ENCODE assay signal across 22 mouse cellular contexts in the genomic region with DNA sequence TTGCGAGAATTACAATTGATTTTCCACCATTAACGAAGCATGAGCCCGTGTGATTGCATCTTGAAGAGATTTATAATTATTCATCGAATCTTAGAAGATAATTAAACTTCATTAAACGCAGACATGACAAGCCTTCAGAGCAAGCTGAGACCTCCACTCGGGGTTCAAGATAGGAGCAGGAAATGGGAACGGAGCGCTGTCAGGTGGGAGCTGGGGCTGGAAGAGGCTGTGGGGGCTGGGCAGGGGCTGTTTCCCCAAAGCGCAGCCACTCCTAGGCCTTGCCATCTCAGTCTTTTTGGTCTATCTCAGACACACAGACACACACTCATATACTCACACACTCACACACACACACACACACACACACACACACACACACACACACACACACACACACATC. TPM values are rescaled to one million over a fixed set of nuclear protein-coding genes. Genes with fewer than 3 reads are reported as not detected.
A peak's percentile ranks its signal among the peaks of the same experiment; 100 is the strongest.
DNase-seq lines count a peak whose midpoint lies in the region; ATAC-seq and TF ChIP-seq lines count a peak whose summit lies in the region.
"Had no signal": no experiment of that assay in that cellular context is flagged by ENCODE, and none has a peak within 500 bp of the region (broad histone marks: within the 10 kb centered on the region; RNA-seq: fewer than 3 reads in every experiment).

No protein-coding gene starts in this region.

- no peak for TF ChIP-seq CTCF in forebrain, postnatal 0 days (IDR thresholded peaks at IDR 0.05; ENCODE audit: low read depth)

- H3K4me3 ChIP-seq in forebrain, embryonic 12.5 days (replicated peaks): no peak overlapping the region
- H3K4me3 ChIP-seq in forebrain, embryonic 14.5 days (ENCODE audit: low read depth, low read length): no peak overlapping the region
- H3K4me3 ChIP-seq in forebrain, postnatal 0 days (ENCODE audit: low read depth, low read length): no peak overlapping the region
- H3K4me3 ChIP-seq in forebrain, embryonic 15.5 days: no peak overlapping the region
- no peak overlapping the region for H3K4me3 ChIP-seq in hindbrain, embryonic 14.5 days (replicated peaks; ENCODE audit: low read length)
- H3K4me3 ChIP-seq in hindbrain, embryonic 11.5 days (ENCODE audit: low read depth, low read length): no peak overlapping the region
- H3K4me3 ChIP-seq in midbrain, embryonic 13.5 days (replicated peaks): no peak overlapping the region
- H3K4me3 ChIP-seq in midbrain, embryonic 11.5 days (ENCODE audit: low read depth, low read length): no peak overlapping the region
- H3K4me3 ChIP-seq: heart, embryonic 12.5 days; heart, embryonic 15.5 days had no signal

- 67% methylated on average over 9 of the region's 9 CpGs for WGBS in forebrain, embryonic 12.5 days
- WGBS in forebrain, embryonic 14.5 days: 44% methylated on average over 9 of the region's 9 CpGs
- WGBS in forebrain, postnatal 0 days: 44% methylated on average over 9 of the region's 9 CpGs
- WGBS in forebrain, embryonic 15.5 days: 54% methylated on average over 9 of the region's 9 CpGs
- WGBS in hindbrain, embryonic 14.5 days: 55% methylated on average over 9 of the region's 9 CpGs
- 85% methylated on average over 9 of the region's 9 CpGs for WGBS in hindbrain, embryonic 11.5 days
- WGBS in midbrain, embryonic 13.5 days: 79% methylated on average over 9 of the region's 9 CpGs
- 83% methylated on average over 9 of the region's 9 CpGs for WGBS in midbrain, embryonic 11.5 days

- H3K9ac ChIP-seq in forebrain, embryonic 12.5 days: no peak overlapping the region
- H3K9ac ChIP-seq in forebrain, embryonic 14.5 days (ENCODE audit: low read length): no peak overlapping the region
- no peak overlapping the region for H3K9ac ChIP-seq in forebrain, postnatal 0 days
- H3K9ac ChIP-seq in forebrain, embryonic 15.5 days (replicated peaks): no peak overlapping the region
- H3K9ac ChIP-seq in hindbrain, embryonic 14.5 days: no peak overlapping the region
- H3K9ac ChIP-seq in hindbrain, embryonic 11.5 days (ENCODE audit: low read depth, low read length): no peak overlapping the region
- H3K9ac ChIP-seq in midbrain, embryonic 13.5 days (replicated peaks): no peak overlapping the region
- no peak overlapping the region for H3K9ac ChIP-seq in midbrain, embryonic 11.5 days (ENCODE audit: low read length)
- H3K9ac ChIP-seq: heart, embryonic 12.5 days; heart, embryonic 15.5 days had no signal

- H3K9me3 ChIP-seq in forebrain, embryonic 12.5 days: no peaks in the 10 kb centered on the region
- no peaks in the 10 kb centered on the region for H3K9me3 ChIP-seq in forebrain, embryonic 14.5 days (replicated peaks; ENCODE audit: control insufficient read depth, low read length)
- no peaks in the 10 kb centered on the region for H3K9me3 ChIP-seq in forebrain, postnatal 0 days (ENCODE audit: low read length)
- H3K9me3 ChIP-seq in forebrain, embryonic 15.5 days: no peaks in the 10 kb centered on the region
- H3K9me3 ChIP-seq in hindbrain, embryonic 14.5 days (ENCODE audit: control insufficient read depth, low read length): no peaks in the 10 kb centered on the region
- no peaks in the 10 kb centered on the region for H3K9me3 ChIP-seq in hindbrain, embryonic 11.5 days (ENCODE audit: control insufficient read depth, low read length)
- no peaks in the 10 kb centered on the region for H3K9me3 ChIP-seq in midbrain, embryonic 13.5 days
- no peaks in the 10 kb centered on the region for H3K9me3 ChIP-seq in midbrain, embryonic 11.5 days (ENCODE audit: control insufficient read depth, low read length)
- H3K9me3 ChIP-seq: heart, embryonic 12.5 days; heart, embryonic 15.5 days had no signal

- peaks cover 8% of the 10 kb centered on the region for H3K4me1 ChIP-seq in forebrain, embryonic 12.5 days
- no peaks in the 10 kb centered on the region for H3K4me1 ChIP-seq in forebrain, embryonic 14.5 days (ENCODE audit: control insufficient read depth, insufficient read depth, low read length)
- H3K4me1 ChIP-seq in forebrain, postnatal 0 days (ENCODE audit: insufficient read depth): no peaks in the 10 kb centered on the region
- peaks cover 16% of the 10 kb centered on the region for H3K4me1 ChIP-seq in forebrain, embryonic 15.5 days
- no peaks in the 10 kb centered on the region for H3K4me1 ChIP-seq in hindbrain, embryonic 14.5 days (replicated peaks; ENCODE audit: control insufficient read depth, insufficient read depth, low read length)
- peaks cover 2% of the 10 kb centered on the region; the same call in 1 of the 2 replicates for H3K4me1 ChIP-seq in hindbrain, embryonic 11.5 days (replicated peaks; ENCODE audit: control insufficient read depth, insufficient read depth, low read length)
- H3K4me1 ChIP-seq in midbrain, embryonic 13.5 days (replicated peaks): peaks cover 17% of the 10 kb centered on the region
- H3K4me1 ChIP-seq in midbrain, embryonic 11.5 days (ENCODE audit: control insufficient read depth, insufficient read depth, low read length): no peaks in the 10 kb centered on the region
- H3K4me1 ChIP-seq: heart, embryonic 12.5 days; heart, embryonic 15.5 days had no signal

- no peaks in the 10 kb centered on the region for H3K36me3 ChIP-seq in forebrain, embryonic 12.5 days (replicated peaks)
- no peaks in the 10 kb centered on the region for H3K36me3 ChIP-seq in forebrain, embryonic 14.5 days (ENCODE audit: control insufficient read depth, insufficient read depth, low read length)
- no peaks in the 10 kb centered on the region for H3K36me3 ChIP-seq in forebrain, postnatal 0 days (ENCODE audit: insufficient read depth)
- H3K36me3 ChIP-seq in forebrain, embryonic 15.5 days: no peaks in the 10 kb centered on the region
- H3K36me3 ChIP-seq in hindbrain, embryonic 14.5 days (replicated peaks; ENCODE audit: control insufficient read depth, insufficient read depth): no peaks in the 10 kb centered on the region
- H3K36me3 ChIP-seq in hindbrain, embryonic 11.5 days (ENCODE audit: control insufficient read depth, insufficient read depth, low read length): no peaks in the 10 kb centered on the region
- no peaks in the 10 kb centered on the region for H3K36me3 ChIP-seq in midbrain, embryonic 13.5 days
- H3K36me3 ChIP-seq in midbrain, embryonic 11.5 days (ENCODE audit: control insufficient read depth, insufficient read depth, low read length): no peaks in the 10 kb centered on the region
- H3K36me3 ChIP-seq: heart, embryonic 12.5 days; heart, embryonic 15.5 days had no signal

- no peaks in the 10 kb centered on the region for H3K27me3 ChIP-seq in forebrain, embryonic 12.5 days
- H3K27me3 ChIP-seq in forebrain, embryonic 14.5 days (replicated peaks; ENCODE audit: control insufficient read depth, insufficient read depth, low read length): no peaks in the 10 kb centered on the region
- no peaks in the 10 kb centered on the region for H3K27me3 ChIP-seq in forebrain, postnatal 0 days (ENCODE audit: insufficient read depth, low read length)
- H3K27me3 ChIP-seq in forebrain, embryonic 15.5 days: no peaks in the 10 kb centered on the region
- H3K27me3 ChIP-seq in hindbrain, embryonic 14.5 days (ENCODE audit: control insufficient read depth, insufficient read depth, low read length): no peaks in the 10 kb centered on the region
- H3K27me3 ChIP-seq in hindbrain, embryonic 11.5 days (ENCODE audit: control insufficient read depth, insufficient read depth, low read length): no peaks in the 10 kb centered on the region
- H3K27me3 ChIP-seq in midbrain, embryonic 13.5 days: no peaks in the 10 kb centered on the region
- H3K27me3 ChIP-seq in midbrain, embryonic 11.5 days (ENCODE audit: control insufficient read depth, insufficient read depth, low read length): no peaks in the 10 kb centered on the region
- H3K27me3 ChIP-seq: heart, embryonic 12.5 days; heart, embryonic 15.5 days had no signal

- H3K4me2 ChIP-seq in forebrain, embryonic 12.5 days: no peak overlapping the region
- no peak overlapping the region for H3K4me2 ChIP-seq in forebrain, embryonic 14.5 days (ENCODE audit: low read length)
- no peak overlapping the region for H3K4me2 ChIP-seq in forebrain, postnatal 0 days (ENCODE audit: low read depth)
- H3K4me2 ChIP-seq in forebrain, embryonic 15.5 days (replicated peaks): no peak overlapping the region
- no peak overlapping the region for H3K4me2 ChIP-seq in hindbrain, embryonic 14.5 days (replicated peaks)
- H3K4me2 ChIP-seq in hindbrain, embryonic 11.5 days (replicated peaks; ENCODE audit: low read depth, low read length): no peak overlapping the region
- H3K4me2 ChIP-seq in midbrain, embryonic 13.5 days (replicated peaks): no peak overlapping the region
- H3K4me2 ChIP-seq in midbrain, embryonic 11.5 days: no peak overlapping the region
- H3K4me2 ChIP-seq: heart, embryonic 12.5 days; heart, embryonic 15.5 days had no signal

- H3K27ac ChIP-seq in forebrain, embryonic 12.5 days: 0 out of 2 replicates have a peak overlapping the region, but pooled peaks have one; percentile 42
- no peak overlapping the region for H3K27ac ChIP-seq in forebrain, embryonic 14.5 days (ENCODE audit: low read depth, low read length)
- no peak overlapping the region for H3K27ac ChIP-seq in forebrain, postnatal 0 days (ENCODE audit: low read depth, low read length)
- H3K27ac ChIP-seq in forebrain, embryonic 15.5 days (replicated peaks): no peak overlapping the region
- H3K27ac ChIP-seq in hindbrain, embryonic 14.5 days: no peak overlapping the region
- H3K27ac ChIP-seq in hindbrain, embryonic 11.5 days (ENCODE audit: low read depth, low read length): no peak overlapping the region
- 0 out of 2 replicates have a peak overlapping the region, but pooled peaks have one; percentile 26 for H3K27ac ChIP-seq in midbrain, embryonic 13.5 days
- H3K27ac ChIP-seq in midbrain, embryonic 11.5 days (ENCODE audit: low read depth, low read length): no peak overlapping the region
- H3K27ac ChIP-seq: heart, embryonic 15.5 days had no signal

- DNase-seq in forebrain, embryonic 14.5 days (ENCODE audit: low spot score): no peak
- no peak for DNase-seq in forebrain, postnatal 0 days
- no peak for DNase-seq in hindbrain, embryonic 14.5 days (ENCODE audit: low spot score)
- DNase-seq in hindbrain, embryonic 11.5 days (ENCODE audit: low spot score): no peak
- DNase-seq in midbrain, embryonic 11.5 days (ENCODE audit: low spot score, missing footprints): no peak
- DNase-seq: adrenal gland, adult 8-10 months; adrenal gland, postnatal 25 days; cerebellum, adult 11-12 months; cerebellum, adult 9-10 months; cerebellum, postnatal 14 days; gastrocnemius, postnatal 25 days; heart, adult 18-20 months; heart, postnatal 10 days; heart, postnatal 36 days; kidney, adult 2 months had no signal

- no peak for ATAC-seq in forebrain, embryonic 12.5 days (ENCODE audit: low FRiP score)
- ATAC-seq in forebrain, embryonic 14.5 days: no peak
- ATAC-seq in forebrain, postnatal 0 days: peak; percentile 60; the same call in 1 of the 2 replicates
- ATAC-seq in forebrain, embryonic 15.5 days (replicated peaks): no peak
- ATAC-seq in hindbrain, embryonic 14.5 days (ENCODE audit: low FRiP score): peak; percentile 10; the same call in 1 of the 2 replicates
- ATAC-seq in hindbrain, embryonic 11.5 days (ENCODE audit: low FRiP score): no peak
- ATAC-seq in midbrain, embryonic 13.5 days: no peak
- ATAC-seq in midbrain, embryonic 11.5 days (ENCODE audit: low FRiP score): no peak
- ATAC-seq: activated CD4-positive, CD25-positive, alpha-beta regulatory T cell, adult 4 months; intestine, postnatal 0 days had no signal

RNA-seq across cellular contexts. Expression of gene Disp3, which starts 52.6 kb away (rescaled TPM):
- 4.8 and 4.9 TPM in 2 replicates for polyA plus RNA-seq in forebrain, embryonic 12.5 days (2016; fragmentation: Nextera tagmentation; extraction: Ambion mirVana)
- polyA plus RNA-seq in forebrain, embryonic 14.5 days (2014; fragmentation: Nextera tagmentation; extraction: Ambion mirVana): 7.2 and 9.5 TPM in 2 replicates
- 13.2 and 17.3 TPM in 2 replicates for total RNA-seq in forebrain, postnatal 0 days (2014; rRNA removed)
- polyA plus RNA-seq in forebrain, postnatal 0 days (2015; fragmentation: Nextera tagmentation; extraction: Ambion mirVana): 4.1 and 6.1 TPM in 2 replicates
- 11.5 and 14.4 TPM in 2 replicates for polyA plus RNA-seq in forebrain, embryonic 15.5 days (2015; fragmentation: Nextera tagmentation; extraction: Ambion mirVana)
- 16.6 and 16.9 TPM in 2 replicates for polyA plus RNA-seq in hindbrain, embryonic 14.5 days (2014; fragmentation: Nextera tagmentation; extraction: Ambion mirVana)
- 6.4 and 7.0 TPM in 2 replicates for polyA plus RNA-seq in hindbrain, embryonic 11.5 days (2014; fragmentation: Nextera tagmentation; extraction: Ambion mirVana)
- 11.1 and 12.0 TPM in 2 replicates for polyA plus RNA-seq in midbrain, embryonic 13.5 days (2015; fragmentation: Nextera tagmentation; extraction: Ambion mirVana)
- 2.5 and 2.9 TPM in 2 replicates for polyA plus RNA-seq in midbrain, embryonic 11.5 days (2014; fragmentation: Nextera tagmentation; extraction: Ambion mirVana)
- total RNA-seq: heart, adult 18-20 months; heart, postnatal 36 days had no signal
- polyA plus RNA-seq: activated CD4-positive, CD25-positive, alpha-beta regulatory T cell, adult 4 months; heart, embryonic 15.5 days had no signal

Comparison
In these comparisons a context has a peak if more than half of its experiments do, and no peak if none do; other contexts are left out.
1. ATAC-seq: peak in forebrain, postnatal 0 days (single experiment) and hindbrain, embryonic 14.5 days (single experiment); none in forebrain, embryonic 12.5 days (single experiment), forebrain, embryonic 14.5 days (single experiment), forebrain, embryonic 15.5 days (single experiment), hindbrain, embryonic 11.5 days (single experiment), midbrain, embryonic 13.5 days (single experiment) and midbrain, embryonic 11.5 days (single experiment).
2. H3K27ac ChIP-seq: peak in forebrain, embryonic 12.5 days (single experiment) and midbrain, embryonic 13.5 days (single experiment); none in forebrain, embryonic 14.5 days (single experiment), forebrain, postnatal 0 days (single experiment), forebrain, embryonic 15.5 days (single experiment), hindbrain, embryonic 14.5 days (single experiment), hindbrain, embryonic 11.5 days (single experiment) and midbrain, embryonic 11.5 days (single experiment).